Mouse (Mus musculus): Measurements from ENCODE around the gene Gm47841.

- TF ChIP-seq EP300 (IDR thresholded peaks at IDR 0.05; ENCODE audit: insufficient read depth, low read depth, low read length) (no peak), CTCF (IDR thresholded peaks at IDR 0.05) (no peak)
Measured at GRCm38 (mm10) chr15:101092829-101093648, 45.8 kb upstream of the Gm47841 start.

All from heart, adult 2 months (tissue).